Mouse (Mus musculus) frontal cortex, postnatal 36 days (tissue): ENCODE data around the gene Hras.

ENCODE experiments used
- DNase-seq, 2 experiments: peaks; one replicate each; pipeline ENCODE4 v3.0.0; 2022; ENCODE audit warnings: low spot score in 2 of 2

The Hras gene

GRCm38 (mm10) chr7:141175068-141175467 is 18.7 kb downstream of the Hras start:
- DNase-seq = no peak

GRCm38 (mm10) chr7:141173323-141173850 is 20.4 kb downstream of the Hras start:
- no peak for DNase-seq

- DNase-seq = peak; percentile 93 to 94
Observed at GRCm38 (mm10) chr7:141172116-141173006, 21.4 kb downstream of the Hras start, which contains the start of gene Rnh1. Gene Rnh1 (minus strand): TSS chr7:141172857.

- no peak for DNase-seq
Observed at GRCm38 (mm10) chr7:141169866-141170265, 23.9 kb downstream of the Hras start.

DNA sequence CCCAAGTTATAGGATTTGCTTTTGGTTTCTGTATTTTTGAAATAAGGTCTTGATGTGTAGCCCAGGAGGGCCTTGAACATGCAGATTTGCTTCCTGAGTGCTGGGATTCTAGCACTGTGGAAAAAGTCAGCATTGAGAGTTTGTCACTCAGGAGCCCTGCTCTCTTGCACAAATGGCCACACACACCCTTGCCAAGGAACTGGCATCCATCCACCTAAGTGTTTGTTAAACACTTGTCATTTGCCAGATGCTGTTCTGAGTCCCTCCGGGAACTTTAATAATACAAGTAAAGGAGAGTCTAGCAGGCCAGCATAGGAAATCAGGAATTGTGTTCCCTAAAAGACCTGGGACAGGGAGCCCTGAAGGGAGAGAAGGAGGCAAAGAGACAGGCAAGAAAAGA is 24.5 kb downstream of the Hras start:
- no peak for DNase-seq

GRCm38 (mm10) chr7:141168518-141168953 is 25.3 kb downstream of the Hras start:
- peak; percentile 55 to 68 for DNase-seq

- no peak for DNase-seq
Observed at GRCm38 (mm10) chr7:141167901-141168517, 25.8 kb downstream of the Hras start.

DNA sequence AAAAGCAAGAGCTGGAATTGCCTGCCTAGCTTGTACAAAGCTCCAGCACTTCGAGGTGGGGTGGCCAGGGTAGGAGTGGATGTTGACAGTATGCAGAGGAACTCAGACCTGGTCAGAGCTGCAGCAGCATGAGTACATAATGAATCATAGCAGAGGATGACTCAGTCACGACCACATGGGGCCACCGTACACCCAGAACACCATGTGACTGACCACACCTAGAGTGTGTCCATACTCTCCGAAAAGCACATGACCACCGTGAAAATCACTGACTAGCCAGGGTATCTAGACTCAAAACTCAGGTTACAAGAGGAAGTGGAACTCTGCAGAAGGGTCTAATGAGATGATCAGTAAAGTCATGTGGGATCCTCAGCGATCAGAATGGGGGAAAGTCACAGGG is 29.0 kb downstream of the Hras start:
- no peak for DNase-seq

DNA sequence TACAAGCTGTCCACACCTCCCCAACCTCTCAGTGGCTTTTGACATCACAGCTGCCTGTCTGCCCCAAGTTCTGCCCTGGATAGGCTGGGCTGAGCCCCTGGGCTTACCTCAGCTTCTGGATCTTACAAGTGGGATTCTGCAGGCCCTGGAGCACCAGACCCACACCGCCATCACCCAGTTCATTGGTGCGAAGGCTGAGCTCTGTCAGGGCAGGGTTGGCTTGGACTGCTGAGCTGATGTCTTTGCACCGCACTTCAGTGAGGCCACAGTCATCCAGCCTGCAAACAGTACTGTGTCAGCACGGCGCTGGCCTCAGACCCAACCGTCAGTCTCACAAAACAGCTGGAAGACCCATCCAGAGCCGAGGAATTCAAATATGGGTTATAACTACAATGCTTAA is 29.4 kb downstream of the Hras start:
- DNase-seq = no peak

DNA sequence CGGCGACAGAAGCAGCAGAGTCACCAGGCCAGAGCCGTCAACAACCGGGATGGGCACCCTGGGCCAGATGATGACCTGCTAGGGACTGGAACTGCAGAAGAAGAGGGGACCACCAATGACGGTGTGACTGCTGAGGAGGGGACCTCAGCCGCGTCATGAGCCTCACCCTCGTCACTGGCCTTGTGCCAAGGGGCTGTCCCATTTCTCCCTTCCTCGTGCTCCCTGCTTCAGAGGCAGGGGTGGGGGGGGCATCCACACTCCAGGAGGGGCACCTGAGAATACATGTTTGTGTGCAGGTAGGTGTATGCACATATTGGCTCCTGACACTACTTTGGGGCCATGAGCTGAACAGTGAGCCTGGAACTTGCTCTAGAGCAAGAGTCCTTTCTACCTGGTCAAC is 38.4 kb downstream of the Hras start:
- no peak for DNase-seq

DNA sequence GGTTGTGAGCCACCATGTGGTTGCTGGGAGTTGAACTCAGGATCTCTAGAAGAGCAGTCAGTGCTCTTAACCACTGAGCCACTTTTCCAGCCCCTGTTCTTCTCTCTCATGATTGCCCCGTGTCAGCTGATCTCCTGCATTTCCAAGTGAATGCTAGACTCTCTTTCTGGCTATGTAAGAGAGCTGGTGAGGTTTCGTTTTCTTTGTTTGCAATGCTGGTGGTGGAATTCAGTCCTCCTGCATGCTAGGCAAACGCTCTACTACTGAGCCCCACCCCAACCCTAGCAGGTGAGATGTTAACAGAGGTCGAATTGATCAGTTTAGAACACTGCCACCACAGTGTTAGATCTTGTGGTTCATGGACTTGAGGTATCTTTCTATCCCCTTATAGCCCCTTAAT is 45.2 kb downstream of the Hras start:
- no peak for DNase-seq

DNA sequence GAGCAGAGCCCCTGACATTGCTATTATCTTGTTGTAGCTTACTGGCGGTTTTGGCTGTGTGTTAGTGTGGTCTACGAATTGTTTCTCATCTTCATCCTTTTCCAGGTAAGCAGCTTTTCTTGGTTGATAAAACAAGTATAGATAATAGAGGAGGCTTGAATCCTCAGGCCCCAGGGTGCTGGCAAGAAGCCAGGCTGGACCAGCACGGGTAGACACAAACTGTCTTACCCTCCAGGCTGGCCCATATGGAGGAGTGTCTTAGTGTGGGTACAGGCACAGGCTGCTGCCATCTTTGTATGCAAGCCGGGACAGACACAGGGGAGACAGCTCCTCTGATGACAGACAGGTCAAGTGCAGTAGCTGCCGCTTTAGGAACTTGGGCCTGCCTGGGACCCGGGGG is 46.8 kb downstream of the Hras start:
- no peak for DNase-seq

- no peak for DNase-seq
Observed at GRCm38 (mm10) chr7:141146043-141146595, 47.7 kb downstream of the Hras start.

DNA sequence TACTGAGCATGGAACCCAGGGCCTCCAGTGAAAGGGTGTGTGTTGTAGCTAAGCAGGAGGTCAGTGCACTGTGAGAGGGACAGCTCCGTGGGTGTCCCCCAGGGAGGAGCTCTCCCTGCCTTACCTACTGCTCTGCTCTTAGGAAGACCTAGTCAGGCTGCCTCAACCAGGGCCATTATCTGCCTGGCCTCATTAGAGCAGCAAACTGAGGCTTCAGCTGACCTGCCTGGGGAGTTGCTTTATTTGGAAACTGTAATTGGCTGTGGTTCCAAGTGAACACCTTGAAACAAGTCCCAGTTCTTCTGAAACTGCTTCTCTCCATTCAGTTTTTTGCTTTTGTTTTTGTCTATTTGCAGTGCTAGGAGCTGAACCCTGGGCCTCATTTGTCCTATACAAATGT is 48.4 kb downstream of the Hras start:
- DNase-seq = no peak

DNA sequence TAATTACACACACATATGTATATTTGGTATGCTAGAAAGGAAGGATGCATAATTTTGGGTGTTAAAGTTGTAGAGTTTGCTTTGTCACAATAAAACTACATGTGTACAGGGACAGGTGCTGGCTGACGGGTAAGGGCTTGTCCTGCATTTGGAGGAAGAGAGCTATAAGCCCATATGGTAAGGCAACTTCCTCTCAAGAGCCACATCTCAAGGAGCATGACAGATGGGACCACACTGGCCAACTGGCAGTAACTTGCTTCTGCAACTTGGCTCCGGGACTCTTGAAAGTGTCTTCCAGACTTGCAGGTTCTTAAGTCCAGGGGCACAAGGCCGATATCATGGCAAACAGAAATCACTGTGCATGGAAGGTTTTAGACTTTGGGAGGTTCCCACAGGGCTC is 49.2 kb downstream of the Hras start:
- DNase-seq = no peak

DNA sequence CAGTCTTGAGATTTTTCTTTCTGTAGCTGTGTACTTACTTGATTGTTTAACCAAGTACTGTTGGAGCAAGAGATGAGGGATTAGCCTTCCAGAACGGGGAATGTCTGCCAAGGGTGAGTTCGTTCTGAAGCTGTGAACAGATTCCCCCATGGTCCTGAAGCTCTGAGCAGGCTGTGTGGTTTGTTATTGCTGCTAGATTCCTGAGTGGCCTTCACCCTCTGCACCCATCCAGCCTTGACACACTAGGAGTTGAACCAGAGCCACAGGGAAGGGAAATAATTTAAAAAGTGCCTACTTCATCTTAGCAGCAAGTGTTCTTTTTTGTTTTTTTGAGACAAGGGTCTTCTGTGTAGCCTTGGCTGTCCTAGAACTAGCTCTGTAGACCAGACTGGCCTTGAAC is 49.9 kb downstream of the Hras start:
- DNase-seq = no peak

DNA sequence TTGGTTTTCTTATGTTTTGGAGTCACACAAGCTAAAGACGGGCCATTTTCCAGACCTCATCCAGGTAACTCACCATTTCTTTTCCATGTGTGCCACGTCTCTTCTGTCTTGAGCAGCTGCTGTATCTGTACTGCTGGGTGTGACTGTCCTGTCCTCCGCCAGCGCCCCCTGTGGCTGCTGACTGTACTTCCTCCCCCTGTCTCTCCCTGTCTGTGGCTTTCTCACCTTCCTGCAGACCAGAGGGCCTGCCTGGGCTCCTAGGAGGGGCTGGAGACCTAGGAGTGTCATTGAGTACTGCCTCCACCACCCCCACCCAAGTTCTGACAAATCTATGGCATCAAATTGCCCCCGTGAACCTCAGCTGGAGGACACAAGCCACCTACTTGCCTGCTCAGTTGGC is 50.7 kb downstream of the Hras start:
- DNase-seq = no peak

DNA sequence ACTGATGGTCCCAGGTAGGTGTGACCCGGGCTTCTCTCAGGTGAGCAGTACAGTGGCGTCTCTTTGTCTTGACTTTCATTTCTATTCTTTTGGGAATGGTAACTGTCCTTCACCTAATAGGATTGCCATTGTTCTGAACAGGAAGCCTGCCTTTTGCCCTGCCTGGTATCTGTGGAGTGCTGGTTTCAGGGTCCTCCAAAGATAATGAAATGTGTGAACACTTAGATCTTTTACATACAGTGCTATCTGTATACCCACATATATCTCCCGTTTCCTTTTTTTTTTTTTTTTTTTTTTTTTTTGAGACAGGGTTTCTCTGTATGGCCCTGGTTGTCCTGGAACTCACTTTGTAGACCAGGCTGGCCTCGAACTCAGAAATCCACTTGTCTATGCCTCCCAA is 52.5 kb downstream of the Hras start:
- no peak for DNase-seq
